Mouse (Mus musculus): ENCODE measurements around the gene Tnfsf13.

DNA sequence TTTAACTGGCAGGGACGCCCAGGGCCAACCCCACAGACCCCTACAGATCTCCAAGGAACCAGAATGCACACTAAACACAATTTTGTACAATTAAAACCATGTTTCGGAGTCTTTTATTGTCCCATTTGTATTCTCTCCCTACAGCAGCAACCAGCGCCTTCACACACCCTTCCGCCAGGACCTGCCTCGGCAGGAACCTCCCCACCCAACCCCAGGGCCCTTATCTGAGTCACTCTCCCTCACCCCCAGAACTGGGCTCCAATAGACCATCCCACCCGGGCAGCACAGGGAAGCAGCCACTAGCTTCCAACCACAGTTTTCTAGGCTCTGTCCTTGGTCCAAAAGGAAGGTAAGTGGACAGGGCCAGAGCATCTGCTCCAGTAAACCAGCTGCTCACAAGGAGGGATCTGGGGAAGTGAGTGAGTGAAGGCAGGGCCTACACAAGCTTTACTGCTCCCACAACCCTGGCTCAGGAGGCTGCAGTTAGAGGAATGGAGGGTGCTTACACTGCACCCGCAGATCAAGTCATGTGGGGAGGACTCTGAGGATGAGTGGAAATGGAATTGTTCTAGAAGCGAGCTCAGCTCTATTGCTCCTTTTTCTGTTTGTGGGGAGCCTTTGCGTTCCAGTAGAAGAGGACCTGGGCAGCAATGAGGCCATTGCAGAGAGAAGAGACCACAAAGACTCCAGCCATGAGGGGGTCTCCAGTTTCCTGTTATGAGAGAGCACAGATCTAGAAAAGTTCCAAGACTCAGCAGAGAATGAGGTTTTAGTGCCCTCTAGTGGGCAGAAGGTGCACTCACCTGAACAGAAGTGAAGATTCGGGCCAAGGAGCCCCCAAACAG is 28.7 kb downstream of the Tnfsf13 start:
- TF ChIP-seq CTCF (IDR thresholded peaks at IDR 0.05 in 2 of 3, conservative IDR thresholded peaks at IDR 0.05 in 1 of 3; ENCODE audit: control insufficient read depth in 1 of 3, insufficient read depth in 1 of 3, low read depth in 2 of 3, low read length in 3 of 3, poor library complexity in 1 of 3, severe bottlenecking in 1 of 3) (peak; percentile 77 to 94 (median 89)), CHD2 (IDR thresholded peaks at IDR 0.05; ENCODE audit: low read length) (no peak), MAFK (IDR thresholded peaks at IDR 0.05; ENCODE audit: borderline replicate concordance, low read depth, low read length) (no peak), EP300 (IDR thresholded peaks at IDR 0.05; ENCODE audit: low read depth in 1 of 2, low read length in 2 of 2) (no peak), RCOR1 (IDR thresholded peaks at IDR 0.05; ENCODE audit: low read depth, low read length) (no peak), TCF12 (IDR thresholded peaks at IDR 0.05; ENCODE audit: low read depth, low read length) (0 out of 2 replicates have a peak, but pooled peaks have one; percentile 10), JUND (IDR thresholded peaks at IDR 0.05; ENCODE audit: low read depth, low read length) (no peak), SMC3 (IDR thresholded peaks at IDR 0.05; ENCODE audit: low read depth, low read length) (peak; percentile 80), MAX (IDR thresholded peaks at IDR 0.05; ENCODE audit: low read length) (no peak), ZNF384 (IDR thresholded peaks at IDR 0.05; ENCODE audit: low read depth, low read length) (no peak), RAD21 (IDR thresholded peaks at IDR 0.05; ENCODE audit: low read depth, low read length) (peak; percentile 91), POLR2A (IDR thresholded peaks at IDR 0.05; ENCODE audit: control insufficient read depth in 1 of 2, insufficient read depth in 1 of 2, low read depth in 1 of 2, low read length in 2 of 2, poor library complexity in 1 of 2) (no peak), KAT2A (conservative IDR thresholded peaks at IDR 0.05; ENCODE audit: low read depth, low read length) (no peak), TAL1 (IDR thresholded peaks at IDR 0.05; ENCODE audit: low read length) (no peak)

Measured in MEL (cell line).